Mouse (Mus musculus) hindlimb bud, embryonic 11.5 days (tissue): ENCODE results near the gene N4bp2l1.

Experiments
- DNase-seq: peaks from one replicate; pipeline ENCODE4 v3.0.0-alpha.2; 2012; ENCODE audit warnings: low read depth, low spot score; ENCODE audit errors: extremely low spot score

N4bp2l1 gene

DNA sequence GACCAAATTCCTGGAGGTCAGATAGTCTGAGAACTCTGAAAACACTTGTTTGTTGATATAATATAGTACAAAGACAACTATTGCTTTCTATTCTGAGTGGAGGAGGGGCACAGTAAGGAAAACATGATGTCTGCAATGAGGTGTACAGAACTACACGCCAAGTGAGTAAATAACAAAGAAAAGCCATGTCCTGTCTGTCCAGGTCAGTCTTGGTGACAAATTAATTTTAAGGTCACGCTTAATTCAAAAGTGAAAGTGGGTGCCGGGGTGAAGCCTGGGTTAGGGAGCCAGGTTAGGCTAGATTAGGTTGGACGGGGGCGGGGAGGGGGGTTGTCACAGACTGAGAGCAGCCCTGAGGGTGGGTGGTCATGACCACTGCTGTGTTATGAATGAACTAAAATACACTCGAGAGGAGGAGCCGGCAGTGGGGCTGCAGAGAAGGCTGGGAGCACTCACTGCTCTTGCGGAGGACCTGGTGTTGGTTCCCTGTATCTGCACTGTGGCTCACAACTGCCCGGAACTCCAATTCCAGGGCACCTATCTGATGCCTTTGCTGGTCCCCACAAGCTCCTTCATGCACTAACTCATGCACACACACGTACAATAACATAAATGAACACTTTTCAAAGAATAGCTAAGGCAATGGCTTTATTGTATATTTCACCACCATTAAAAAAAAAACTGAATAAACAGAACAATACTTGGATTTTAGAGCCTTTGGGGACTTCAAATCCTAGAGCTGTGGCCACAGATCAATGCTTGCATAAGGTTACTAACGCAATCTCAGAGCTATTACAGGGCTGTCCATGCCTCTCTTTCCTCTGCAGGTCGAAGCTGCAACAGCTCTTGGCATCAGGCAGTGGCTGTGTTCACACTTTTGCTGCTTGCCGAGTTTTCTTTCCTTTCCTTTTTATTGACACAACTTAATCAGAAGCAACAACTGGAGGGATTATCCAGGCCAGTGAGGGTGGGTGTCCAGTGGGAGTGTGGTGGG is 2.6 kb upstream of the N4bp2l1 start:
- no peak for DNase-seq

- no peak for DNase-seq
Observed at GRCm38 (mm10) chr5:150598202-150599119, 1.5 kb upstream of the N4bp2l1 start.

DNA sequence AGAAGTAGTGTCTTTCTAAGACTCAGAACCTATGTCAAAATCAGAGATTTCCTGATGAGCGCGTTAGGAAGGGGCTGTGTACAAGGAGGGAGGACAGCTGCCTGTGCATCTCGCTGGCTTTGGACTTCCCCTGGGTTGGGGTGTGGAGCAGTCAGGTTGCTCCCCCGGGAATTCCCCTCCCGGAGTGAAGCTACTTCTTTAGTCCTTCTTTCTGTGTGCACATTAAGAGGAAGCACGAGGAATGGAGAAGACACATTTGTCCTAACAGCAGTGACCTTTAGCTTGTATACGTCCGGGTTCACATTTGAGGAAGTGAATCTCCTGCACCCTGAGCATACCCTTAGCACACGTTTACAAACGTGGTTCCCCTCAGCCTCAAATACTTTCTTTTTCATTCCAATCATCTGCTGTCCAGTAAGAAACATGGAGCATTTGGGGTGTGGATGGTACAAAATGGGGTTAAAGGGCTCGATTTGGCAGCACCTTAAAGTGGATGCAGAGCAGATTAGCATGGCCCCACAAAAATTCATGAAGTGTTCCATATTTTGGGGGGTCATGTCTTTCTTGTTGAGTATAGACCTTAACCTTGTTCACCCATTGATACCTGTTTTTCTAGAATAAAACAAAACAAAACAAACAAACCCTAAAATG is 1.5 kb downstream of the N4bp2l1 start:
- DNase-seq, result no peak

DNA sequence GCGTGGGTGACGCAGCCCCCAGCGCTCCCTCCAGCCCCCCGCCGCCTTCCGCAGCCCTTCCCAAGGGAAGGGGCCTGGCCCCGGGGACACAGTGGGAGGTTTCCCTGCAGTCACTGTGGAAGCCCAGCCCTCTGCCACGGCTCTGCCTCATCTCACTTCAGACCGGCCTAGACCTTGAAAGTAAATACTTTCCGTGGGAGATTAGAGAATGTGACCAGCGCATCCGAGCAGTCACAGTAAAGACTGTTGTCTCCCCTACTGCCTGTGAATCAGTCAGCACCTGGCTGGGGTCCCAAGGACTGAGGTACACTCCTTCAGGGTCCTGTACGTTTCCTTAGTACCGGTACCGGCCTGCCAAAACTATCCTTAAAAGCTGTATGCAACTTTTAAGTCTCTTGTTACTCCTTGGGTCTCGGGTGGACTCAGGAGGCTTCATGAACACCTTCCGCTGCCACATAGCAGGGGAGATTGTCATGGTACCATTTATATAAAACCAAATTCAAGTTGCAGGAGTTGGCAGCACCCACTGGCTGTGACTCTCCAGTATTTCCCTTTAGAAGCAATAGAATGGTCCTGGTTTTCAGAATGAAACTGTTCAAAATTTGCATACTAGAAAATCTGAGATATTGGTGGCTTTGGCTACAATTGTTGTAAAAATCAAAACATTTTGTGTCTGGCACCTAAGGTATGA is 2.2 kb downstream of the N4bp2l1 start:
- DNase-seq, result no peak

- no peak for DNase-seq
Observed at GRCm38 (mm10) chr5:150593756-150594648, 3.0 kb downstream of the N4bp2l1 start.

DNA sequence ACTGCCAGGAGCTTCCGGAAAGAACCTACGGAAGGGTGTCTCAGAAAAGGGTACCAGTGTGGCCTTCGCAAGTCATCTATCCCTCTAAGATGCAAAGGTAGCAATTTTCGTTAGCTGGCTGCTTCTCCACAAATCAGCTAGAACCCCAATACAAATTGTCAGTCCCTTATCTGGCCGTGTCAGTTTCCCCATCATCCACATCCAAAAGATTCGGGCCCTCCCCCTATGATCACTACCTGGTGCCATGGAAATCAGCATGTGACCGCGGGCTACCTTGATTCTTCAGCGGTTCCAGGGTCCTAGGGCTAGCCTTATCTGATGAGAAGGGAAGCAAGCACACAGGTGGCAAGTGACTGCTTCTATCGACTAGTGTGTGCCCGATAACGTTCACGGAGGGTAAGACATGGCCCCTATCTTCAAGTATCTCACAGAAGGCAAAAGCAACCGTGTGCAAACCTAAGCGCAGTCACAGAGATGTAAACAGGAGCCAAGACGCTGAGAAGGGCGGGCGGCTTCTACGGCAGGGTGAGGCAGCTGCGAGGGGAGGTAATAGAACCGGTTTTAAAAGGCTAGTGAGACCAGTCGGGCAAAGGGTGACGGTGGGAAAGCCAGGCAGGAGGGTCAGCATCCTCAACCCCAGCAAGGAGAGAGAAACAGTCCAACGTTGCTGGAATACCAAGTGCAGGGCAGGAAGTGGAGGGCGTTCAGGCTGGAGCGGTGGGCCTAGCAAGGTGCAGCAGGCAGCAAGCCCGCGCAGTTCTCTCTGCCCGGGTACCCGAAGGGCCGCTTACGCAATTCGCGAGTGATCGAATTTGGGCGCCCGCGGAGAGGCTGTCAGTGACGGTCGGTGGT is 3.9 kb downstream of the N4bp2l1 start:
- DNase-seq, result no peak

GRCm38 (mm10) chr5:150592186-150592903 is 4.6 kb downstream of the N4bp2l1 start:
- DNase-seq, result no peak

- DNase-seq, result no peak
Observed at GRCm38 (mm10) chr5:150589945-150590344, 7.0 kb downstream of the N4bp2l1 start.

GRCm38 (mm10) chr5:150584337-150584729 is 12.7 kb downstream of the N4bp2l1 start:
- DNase-seq, result no peak

- no peak for DNase-seq
Observed at GRCm38 (mm10) chr5:150583622-150584336, 13.2 kb downstream of the N4bp2l1 start.

GRCm38 (mm10) chr5:150583181-150583580 is 13.8 kb downstream of the N4bp2l1 start:
- no peak for DNase-seq

GRCm38 (mm10) chr5:150581180-150581579 is 15.8 kb downstream of the N4bp2l1 start:
- DNase-seq, result no peak

DNA sequence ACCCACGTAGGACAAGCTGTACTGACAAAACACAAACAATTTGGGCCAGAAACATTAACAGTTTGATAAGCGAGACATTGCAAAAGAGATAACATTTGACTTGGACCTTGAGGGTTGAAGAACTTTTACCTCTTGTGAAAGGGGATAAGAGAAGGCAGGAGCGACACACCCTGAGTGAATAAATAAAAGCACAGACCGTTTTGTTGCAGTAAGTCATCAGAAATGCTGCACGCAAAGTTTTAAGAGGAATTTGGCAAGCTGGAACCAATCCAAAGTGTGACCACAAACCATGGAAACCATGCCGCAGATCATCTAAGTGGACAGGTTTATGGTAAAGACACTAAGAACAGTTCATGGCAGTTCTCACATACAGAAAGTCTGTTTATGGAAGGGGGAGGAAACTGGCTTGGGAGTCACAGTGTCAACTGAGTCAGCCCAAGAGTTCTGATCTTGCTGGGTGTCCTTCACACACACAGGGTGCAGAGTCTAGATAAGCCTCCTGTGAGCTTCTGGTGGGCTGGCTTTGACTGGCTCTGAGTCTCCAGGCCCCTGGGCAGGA is 18.3 kb downstream of the N4bp2l1 start:
- no peak for DNase-seq

DNA sequence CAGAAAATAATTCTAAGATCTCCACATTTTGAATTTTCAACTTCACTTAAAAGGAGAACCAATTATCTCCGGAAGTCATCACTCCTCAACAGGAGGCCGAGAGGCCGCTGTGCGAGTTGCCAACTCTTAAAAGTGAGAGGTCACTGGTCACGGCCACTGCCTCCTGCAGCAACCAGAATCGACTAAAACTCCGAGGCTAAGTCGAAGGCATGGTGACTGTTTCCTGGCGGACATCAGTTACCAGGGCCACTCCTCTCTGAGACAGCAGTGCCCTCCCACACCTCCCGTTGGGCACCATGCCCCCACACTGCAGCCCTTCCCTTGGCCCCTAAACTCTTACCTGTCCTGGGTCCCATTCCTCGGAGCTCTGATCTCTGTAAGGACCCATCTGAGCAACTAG is 20.2 kb downstream of the N4bp2l1 start:
- DNase-seq, result no peak

GRCm38 (mm10) chr5:150574885-150575284 is 22.1 kb downstream of the N4bp2l1 start:
- DNase-seq, result no peak

GRCm38 (mm10) chr5:150574403-150574802 is 22.6 kb downstream of the N4bp2l1 start:
- no peak for DNase-seq
